Mouse (Mus musculus) cerebral cortex, adult 2 months (tissue): ENCODE results near the gene Abcb4.

Source experiments
- WGBS: fragments of 180-500 bp; shearing (Covaris S2); methylation state at CpG from one replicate; pipeline ENCODE4 v1.1.7; 2018; 5-methylcytosine and 5-hydroxymethylcytosine counted together

The Abcb4 gene

GRCm38 (mm10) chr5:8999108-8999507 is 105.6 kb downstream of the Abcb4 start:
- 90% methylated on average over 4 of the region's 4 CpGs for WGBS

- WGBS: 75% methylated on average over 7 of the region's 7 CpGs
Measured at GRCm38 (mm10) chr5:9000006-9000405, 106.5 kb downstream of the Abcb4 start.

- 61% methylated on average over 3 of the region's 3 CpGs for WGBS
Measured at GRCm38 (mm10) chr5:9006585-9006984, 113.1 kb downstream of the Abcb4 start.
